Mouse (Mus musculus) hindbrain, embryonic 11.5 days (tissue): Measurements from ENCODE around the gene Efcab3. TPM values are rescaled to one million over a fixed set of nuclear protein-coding genes. Genes with fewer than 3 reads are reported as not detected.

Experiments used
- ATAC-seq: fragments of 200-750 bp; cut with Nextera tagmentation; 2 replicates; pipeline ENCODE4 v1.8.0; 2017; ENCODE audit warnings: mild to moderate bottlenecking, moderate TSS enrichment, moderate library complexity; ENCODE audit not compliant: low FRiP score
- DNase-seq: peaks from one replicate; pipeline ENCODE4 v3.0.0-alpha.2; 2015; ENCODE audit warnings: low spot score
- H3K27ac ChIP-seq: fragments of 300-500 bp; sonication (generic); 2 replicates; pipeline ENCODE4 v1.5.1; 2014; ENCODE audit warnings: mild to moderate bottlenecking, low read depth, low read length
- H3K27me3 ChIP-seq: fragments of 300-500 bp; sonication (generic); 2 replicates; pipeline ENCODE4 v1.6.1; 2014; ENCODE audit warnings: mild to moderate bottlenecking, low read length, moderate library complexity, mixed read lengths; ENCODE audit not compliant: control insufficient read depth, insufficient read depth
- H3K36me3 ChIP-seq: fragments of 300-500 bp; sonication (generic); 2 replicates; pipeline ENCODE4 v1.6.1; 2014; ENCODE audit warnings: mild to moderate bottlenecking, low read length, moderate library complexity, mixed read lengths; ENCODE audit not compliant: control insufficient read depth, insufficient read depth
- H3K4me1 ChIP-seq: fragments of 300-500 bp; sonication (generic); replicated peaks from 2 replicates; pipeline ENCODE4 v1.6.1; 2014; ENCODE audit warnings: low read length, mixed read lengths; ENCODE audit not compliant: control insufficient read depth, insufficient read depth
- H3K4me2 ChIP-seq: fragments of 300-500 bp; sonication (generic); replicated peaks from 2 replicates; pipeline ENCODE4 v1.6.1; 2014; ENCODE audit warnings: mild to moderate bottlenecking, low read depth, low read length
- H3K4me3 ChIP-seq: fragments of 300-500 bp; sonication (generic); 2 replicates; pipeline ENCODE4 v1.5.1; 2014; ENCODE audit warnings: low read depth, low read length
- H3K9ac ChIP-seq: fragments of 300-500 bp; sonication (generic); 2 replicates; pipeline ENCODE4 v1.6.1; 2014; ENCODE audit warnings: low read depth, low read length
- H3K9me3 ChIP-seq: fragments of 300-500 bp; sonication (generic); 2 replicates; pipeline ENCODE4 v1.6.1; 2016; ENCODE audit warnings: low read length; ENCODE audit not compliant: control insufficient read depth
- WGBS: fragments of 180-500 bp; shearing (Covaris S2); extraction: QIAGEN DNeasy Blood & Tissue Kit; methylation state at CpG from one replicate; pipeline ENCODE4 v1.1.7; 2014; 5-methylcytosine and 5-hydroxymethylcytosine counted together
- polyA plus RNA-seq: library from polyadenylated mRNA; unstranded; fragments of >200 nt; fragmentation: Nextera tagmentation; extraction: Ambion mirVana; gene quantifications from 2 replicates; pipeline ENCODE4 v1.2.1, GENCODE M21; 2014

The Efcab3 gene
- polyA plus RNA-seq, 1 experiment from 2014 or later, result not detected

GRCm38 (mm10) chr11:105161411-105161810 lies 98.0 kb downstream of the Efcab3 start:
- no peak overlapping the region for H3K4me3 ChIP-seq
- H3K9me3 ChIP-seq, result 0 out of 2 replicates have a peak, but pooled peaks cover 2% of the 10 kb centered on the region
- ATAC-seq (no peak), DNase-seq (no peak)
- H3K36me3 ChIP-seq, result no peaks in the 10 kb centered on the region
- H3K4me2 ChIP-seq, result no peak overlapping the region
- no peak overlapping the region for H3K9ac ChIP-seq
- no peaks in the 10 kb centered on the region for H3K27me3 ChIP-seq
- no peak overlapping the region for H3K27ac ChIP-seq
- no peaks in the 10 kb centered on the region for H3K4me1 ChIP-seq
- 79% methylated on average over 2 of the region's 2 CpGs for WGBS

- H3K36me3 ChIP-seq, result no peaks in the 10 kb centered on the region
- DNase-seq (no peak), ATAC-seq (no peak)
- H3K27me3 ChIP-seq, result no peaks in the 10 kb centered on the region
- no peak overlapping the region for H3K27ac ChIP-seq
- H3K4me1 ChIP-seq, result no peaks in the 10 kb centered on the region
- H3K9ac ChIP-seq, result no peak overlapping the region
- WGBS, result 80% methylated on average over 69 of the region's 69 CpGs
- no peak overlapping the region for H3K4me3 ChIP-seq
- H3K4me2 ChIP-seq, result no peak overlapping the region
- H3K9me3 ChIP-seq, result 0 out of 2 replicates have a peak, but pooled peaks cover 2% of the 10 kb centered on the region
Measured at GRCm38 (mm10) chr11:105164516-105165510, 101.4 kb downstream of the Efcab3 start.

GRCm38 (mm10) chr11:105166780-105167179 lies 103.4 kb downstream of the Efcab3 start:
- Histone ChIP-seq H3K4me1 (no peaks in the 10 kb centered on the region), H3K27me3 (no peaks in the 10 kb centered on the region), H3K4me2 (no peak overlapping the region), H3K4me3 (no peak overlapping the region), H3K27ac (no peak overlapping the region), H3K36me3 (no peaks in the 10 kb centered on the region), H3K9ac (no peak overlapping the region), H3K9me3 (0 out of 2 replicates have a peak, but pooled peaks cover 2% of the 10 kb centered on the region)
- ATAC-seq (no peak), DNase-seq (no peak)
- WGBS, result 85% methylated on average over 10 of the region's 10 CpGs

Other genes starting within 250 kb of the Efcab3 start
- 45.5 and 45.9 TPM in 2 replicates for gene Mettl2, start 62.8 kb downstream of the Efcab3 start, polyA plus RNA-seq
- not detected in 2 replicates for gene Gm10842, start 83.3 kb downstream of the Efcab3 start, polyA plus RNA-seq
- 29.2 and 30.5 TPM in 2 replicates for gene Tlk2, start 115.2 kb downstream of the Efcab3 start, polyA plus RNA-seq
- gene Mrc2, start 229.1 kb downstream of the Efcab3 start, polyA plus RNA-seq, result 6.6 and 7.2 TPM in 2 replicates